Mouse (Mus musculus): ENCODE data around the gene Soat2. TPM values are rescaled to one million over a fixed set of nuclear protein-coding genes. Genes with fewer than 3 reads are reported as not detected.

Gene Soat2
- polyA plus RNA-seq, 1 experiment, result 0.17 TPM

- TF ChIP-seq CTCF (IDR thresholded peaks at IDR 0.05; ENCODE audit: extremely low read depth, insufficient read depth, low read length) (no peak), POLR2A (IDR thresholded peaks at IDR 0.05; ENCODE audit: extremely low read depth, insufficient read depth, low read length) (no peak)
- peaks cover 9% of the 10 kb centered on the region; the same call in 1 of the 2 replicates for H3K4me1 ChIP-seq (ENCODE audit: control insufficient read depth, insufficient read depth, low read length)
- H3K4me3 ChIP-seq (ENCODE audit: insufficient read depth, low read length), result no peak overlapping the region
- H3K27ac ChIP-seq (ENCODE audit: insufficient read depth, low read length), result no peak overlapping the region
Measured at GRCm38 (mm10) chr15:102209114-102209513, 58.8 kb downstream of the Soat2 start.

GRCm38 (mm10) chr15:102210816-102211215, 60.5 kb downstream of the Soat2 start:
- no peak overlapping the region for H3K4me3 ChIP-seq (ENCODE audit: insufficient read depth, low read length)
- H3K4me1 ChIP-seq (ENCODE audit: control insufficient read depth, insufficient read depth, low read length), result peaks cover 6% of the 10 kb centered on the region; the same call in 1 of the 2 replicates
- H3K27ac ChIP-seq (ENCODE audit: insufficient read depth, low read length), result no peak overlapping the region
- TF ChIP-seq POLR2A (IDR thresholded peaks at IDR 0.05; ENCODE audit: extremely low read depth, insufficient read depth, low read length), result no peak

GRCm38 (mm10) chr15:102211895-102212294, 61.6 kb downstream of the Soat2 start:
- Histone ChIP-seq H3K4me3 (ENCODE audit: insufficient read depth, low read length) (no peak overlapping the region), H3K4me1 (ENCODE audit: control insufficient read depth, insufficient read depth, low read length) (peaks cover 3% of the 10 kb centered on the region; the same call in 1 of the 2 replicates), H3K27ac (ENCODE audit: insufficient read depth, low read length) (no peak overlapping the region)
- TF ChIP-seq CTCF (IDR thresholded peaks at IDR 0.05; ENCODE audit: extremely low read depth, insufficient read depth, low read length) (no peak), POLR2A (IDR thresholded peaks at IDR 0.05; ENCODE audit: extremely low read depth, insufficient read depth, low read length) (no peak)

Other genes with a start within 250 kb of the Soat2 start
- gene Krt4, start 225.8 kb upstream of the Soat2 start, polyA plus RNA-seq (2012; rRNA removed), result not detected in 2 replicates
- gene Krt79, start 210.2 kb upstream of the Soat2 start, polyA plus RNA-seq (2012; rRNA removed), result 0.04 TPM in 1 of 2 replicates, not detected in the other
- gene Krt78, start 196.2 kb upstream of the Soat2 start, polyA plus RNA-seq (2012; rRNA removed), result 0.04 TPM in 1 of 2 replicates, not detected in the other
- gene Krt8, start 146.0 kb upstream of the Soat2 start, polyA plus RNA-seq (2012; rRNA removed), result 0.25 TPM in 2 replicates
- 0.30 and 0.46 TPM in 2 replicates for gene Krt18, start 122.3 kb upstream of the Soat2 start, polyA plus RNA-seq (2012; rRNA removed)
- gene Eif4b, start 76.8 kb upstream of the Soat2 start, polyA plus RNA-seq (2012; rRNA removed), result 100 and 107 TPM in 2 replicates
- gene Tns2, start 50.1 kb upstream of the Soat2 start, polyA plus RNA-seq (2012; rRNA removed), result 19.4 and 20.5 TPM in 2 replicates
- 152 and 156 TPM in 2 replicates for gene Spryd3, start 14.3 kb upstream of the Soat2 start, polyA plus RNA-seq (2012; rRNA removed)
- 69.5 and 71.7 TPM in 2 replicates for gene Igfbp6, start 6.2 kb upstream of the Soat2 start, polyA plus RNA-seq (2012; rRNA removed)
- 51.3 and 57.6 TPM in 2 replicates for gene Zfp740, start 52.7 kb downstream of the Soat2 start, polyA plus RNA-seq (2012; rRNA removed)
- 34.6 and 39.7 TPM in 2 replicates for gene Csad, start 54.2 kb downstream of the Soat2 start, polyA plus RNA-seq (2012; rRNA removed)
- 0.86 and 1.5 TPM in 2 replicates for gene Itgb7, start 81.4 kb downstream of the Soat2 start, polyA plus RNA-seq (2012; rRNA removed)
- 11.3 and 12.3 TPM in 2 replicates for gene Rarg, start 107.0 kb downstream of the Soat2 start, polyA plus RNA-seq (2012; rRNA removed)
- 0.04 and 0.15 TPM in 2 replicates for gene Gm9918, start 120.0 kb downstream of the Soat2 start, polyA plus RNA-seq (2012; rRNA removed)
- gene Mfsd5, start 128.9 kb downstream of the Soat2 start, polyA plus RNA-seq (2012; rRNA removed), result 54.0 and 55.5 TPM in 2 replicates
- gene Espl1, start 145.7 kb downstream of the Soat2 start, polyA plus RNA-seq (2012; rRNA removed), result 0.52 and 1.6 TPM in 2 replicates
- gene Pfdn5, start 175.6 kb downstream of the Soat2 start, polyA plus RNA-seq (2012; rRNA removed), result 466 and 495 TPM in 2 replicates
- 87.0 and 92.7 TPM in 2 replicates for gene Myg1, start 181.2 kb downstream of the Soat2 start, polyA plus RNA-seq (2012; rRNA removed)
- gene Aaas, start 200.2 kb downstream of the Soat2 start, polyA plus RNA-seq (2012; rRNA removed), result 20.2 and 23.2 TPM in 2 replicates
- gene Sp7, start 216.7 kb downstream of the Soat2 start, polyA plus RNA-seq (2012; rRNA removed), result 1.6 and 2.3 TPM in 2 replicates